In genomic region chr11:55383463-55384045, GRCm38 (mm10) we compare ENCODE assay signal across 15 mouse cellular contexts. TPM values are rescaled to one million over a fixed set of nuclear protein-coding genes. Genes with fewer than 3 reads are reported as not detected.
A peak's percentile ranks its signal among the peaks of the same experiment; 100 is the strongest.
DNase-seq lines count a peak whose midpoint lies in the region; ATAC-seq lines count a peak whose summit lies in the region.
"Had no signal": no experiment of that assay in that cellular context is flagged by ENCODE, and none has a peak within 500 bp of the region (broad histone marks: within the 10 kb centered on the region; RNA-seq: fewer than 3 reads in every experiment).

No protein-coding gene starts in this region.

- peak; percentile 44 to 50 for DNase-seq in cerebellum, postnatal 25 days
- no peak for DNase-seq in cerebellum, postnatal 36 days
- peak; percentile 12 for DNase-seq in midbrain, embryonic 11.5 days (ENCODE audit: low spot score, missing footprints)
- no peak for DNase-seq in midbrain, embryonic 10.5 days (ENCODE audit: low spot score)
- DNase-seq in embryonic facial prominence, embryonic 11.5 days (ENCODE audit: low spot score): peak; percentile 43
- DNase-seq in retina, postnatal 1 day: peak; percentile 52
- DNase-seq in right cerebral cortex, postnatal 14 days: no peak
- DNase-seq in B cell, adult 2 months: no peak
- DNase-seq: adrenal gland, postnatal 25 days; gastrocnemius, postnatal 14 days; heart, postnatal 36 days; liver, postnatal 0 days; right cerebral cortex, adult 18-20 months had no signal

- no peaks in the 10 kb centered on the region for H3K27me3 ChIP-seq in midbrain, embryonic 11.5 days (ENCODE audit: control insufficient read depth, insufficient read depth, low read length)
- no peaks in the 10 kb centered on the region; the same call in 1 of the 2 replicates for H3K27me3 ChIP-seq in midbrain, embryonic 10.5 days (ENCODE audit: low read depth, poor library complexity, severe bottlenecking)
- no peaks in the 10 kb centered on the region for H3K27me3 ChIP-seq in embryonic facial prominence, embryonic 11.5 days (ENCODE audit: control insufficient read depth, insufficient read depth, low read length)

- no peaks in the 10 kb centered on the region for H3K9me3 ChIP-seq in midbrain, embryonic 11.5 days (ENCODE audit: control insufficient read depth, low read length)
- no peaks in the 10 kb centered on the region for H3K9me3 ChIP-seq in midbrain, embryonic 10.5 days (replicated peaks)
- H3K9me3 ChIP-seq in embryonic facial prominence, embryonic 11.5 days (replicated peaks; ENCODE audit: control insufficient read depth, low read length): no peaks in the 10 kb centered on the region
- H3K9me3 ChIP-seq: heart, embryonic 12.5 days; limb, embryonic 12.5 days had no signal

- no peak for ATAC-seq in midbrain, embryonic 11.5 days (ENCODE audit: low FRiP score)
- ATAC-seq in embryonic facial prominence, embryonic 11.5 days (replicated peaks; ENCODE audit: insufficient number of reproducible peaks, low FRiP score, low TSS enrichment, low read depth): no peak
- ATAC-seq: liver, postnatal 0 days had no signal

- no peak overlapping the region for H3K27ac ChIP-seq in midbrain, embryonic 11.5 days (ENCODE audit: low read depth, low read length)
- no peak overlapping the region for H3K27ac ChIP-seq in midbrain, embryonic 10.5 days (replicated peaks)
- no peak overlapping the region for H3K27ac ChIP-seq in embryonic facial prominence, embryonic 11.5 days (replicated peaks; ENCODE audit: low read depth, low read length)
- H3K27ac ChIP-seq: limb, embryonic 12.5 days had no signal

- H3K4me1 ChIP-seq in midbrain, embryonic 11.5 days (ENCODE audit: control insufficient read depth, insufficient read depth, low read length): no peaks in the 10 kb centered on the region
- 0 out of 2 replicates have a peak, but pooled peaks cover 10% of the 10 kb centered on the region for H3K4me1 ChIP-seq in midbrain, embryonic 10.5 days
- no peaks in the 10 kb centered on the region for H3K4me1 ChIP-seq in embryonic facial prominence, embryonic 11.5 days (ENCODE audit: control insufficient read depth, insufficient read depth, low read length)

- no peak overlapping the region for H3K9ac ChIP-seq in midbrain, embryonic 11.5 days (ENCODE audit: low read length)
- H3K9ac ChIP-seq in embryonic facial prominence, embryonic 11.5 days (replicated peaks; ENCODE audit: low read length): 0 out of 2 replicates have a peak overlapping the region, but pooled peaks have one; percentile 23
- H3K9ac ChIP-seq: heart, embryonic 12.5 days; limb, embryonic 12.5 days; liver, postnatal 0 days had no signal

- H3K36me3 ChIP-seq in midbrain, embryonic 11.5 days (ENCODE audit: control insufficient read depth, insufficient read depth, low read length): no peaks in the 10 kb centered on the region
- no peaks in the 10 kb centered on the region for H3K36me3 ChIP-seq in midbrain, embryonic 10.5 days
- H3K36me3 ChIP-seq in embryonic facial prominence, embryonic 11.5 days (replicated peaks; ENCODE audit: control insufficient read depth, insufficient read depth, low read depth, low read length): no peaks in the 10 kb centered on the region
- H3K36me3 ChIP-seq: heart, embryonic 12.5 days; limb, embryonic 12.5 days had no signal

- WGBS in midbrain, embryonic 11.5 days: 33% methylated on average over 6 of the region's 6 CpGs
- WGBS in midbrain, embryonic 10.5 days: 18% methylated on average over 6 of the region's 6 CpGs
- WGBS in embryonic facial prominence, embryonic 11.5 days: 15% methylated on average over 6 of the region's 6 CpGs

- no peak overlapping the region for H3K4me2 ChIP-seq in midbrain, embryonic 11.5 days
- no peak overlapping the region for H3K4me2 ChIP-seq in embryonic facial prominence, embryonic 11.5 days (ENCODE audit: low read depth, low read length)
- H3K4me2 ChIP-seq: heart, embryonic 12.5 days; limb, embryonic 12.5 days had no signal

- no peak overlapping the region for H3K4me3 ChIP-seq in midbrain, embryonic 11.5 days (ENCODE audit: low read depth, low read length)
- H3K4me3 ChIP-seq in midbrain, embryonic 10.5 days: no peak overlapping the region
- no peak overlapping the region for H3K4me3 ChIP-seq in embryonic facial prominence, embryonic 11.5 days (ENCODE audit: low read depth, low read length)
- H3K4me3 ChIP-seq: heart, embryonic 12.5 days; limb, embryonic 12.5 days had no signal

RNA-seq across cellular contexts. Expression of gene Sparc, which starts 39.4 kb away (rescaled TPM):
- polyA plus RNA-seq in midbrain, embryonic 11.5 days (2014; fragmentation: Nextera tagmentation; extraction: Ambion mirVana): 411 and 428 TPM in 2 replicates
- 333 and 416 TPM in 2 replicates for polyA plus RNA-seq in midbrain, embryonic 10.5 days (2016; fragmentation: Nextera tagmentation; extraction: Ambion mirVana)
- polyA plus RNA-seq in embryonic facial prominence, embryonic 11.5 days (2014; fragmentation: Nextera tagmentation; extraction: Ambion mirVana): 423 and 462 TPM in 2 replicates

RNA-seq across cellular contexts. Expression of gene Fat2, which starts 47.2 kb away (rescaled TPM):
- 0.03 TPM in 1 of 2 replicates, not detected in the other for polyA plus RNA-seq in midbrain, embryonic 11.5 days (2014; fragmentation: Nextera tagmentation; extraction: Ambion mirVana)
- 0.02 and 0.04 TPM in 2 replicates for polyA plus RNA-seq in midbrain, embryonic 10.5 days (2016; fragmentation: Nextera tagmentation; extraction: Ambion mirVana)
- 0.07 and 0.08 TPM in 2 replicates for polyA plus RNA-seq in embryonic facial prominence, embryonic 11.5 days (2014; fragmentation: Nextera tagmentation; extraction: Ambion mirVana)
- polyA plus RNA-seq: heart, embryonic 12.5 days; liver, postnatal 0 days had no signal

Comparison
In these comparisons a context has a peak if more than half of its experiments do, and no peak if none do; other contexts are left out.
1. DNase-seq: peak in cerebellum, postnatal 25 days (2 of 2), midbrain, embryonic 11.5 days (single experiment), embryonic facial prominence, embryonic 11.5 days (single experiment) and retina, postnatal 1 day (single experiment); none in cerebellum, postnatal 36 days (0 of 2), midbrain, embryonic 10.5 days (single experiment), right cerebral cortex, postnatal 14 days (single experiment) and B cell, adult 2 months (0 of 2).